Comparison of ENCODE assay signal across 23 mouse cellular contexts in genomic region chr1:92914993-92915392, GRCm38 (mm10). TPM values are rescaled to one million over a fixed set of nuclear protein-coding genes. Genes with fewer than 3 reads are reported as not detected.
DNase-seq lines count a peak whose midpoint lies in the region; ATAC-seq lines count a peak whose summit lies in the region.
"Had no signal": no experiment of that assay in that cellular context is flagged by ENCODE, and none has a peak within 500 bp of the region (broad histone marks: within the 10 kb centered on the region; RNA-seq: fewer than 3 reads in every experiment).

No protein-coding gene starts in this region.

- peak; percentile 31 to 59 for DNase-seq in adrenal gland, adult (ENCODE audit: inconsistent age in 2 of 2, low spot score in 1 of 2)
- no peak for DNase-seq in adrenal gland, postnatal 25 days
- DNase-seq in adrenal gland, postnatal 14 days, result peak; percentile 24
- DNase-seq in adrenal gland, postnatal 36 days, result no peak
- peak; percentile 90 for DNase-seq in heart, adult 11 months
- DNase-seq in heart, postnatal 14 days, result no peak
- DNase-seq in liver, result peak; percentile 2
- no peak for DNase-seq in liver, embryonic 11.5 days (ENCODE audit: low spot score)
- DNase-seq: adrenal gland, adult 8-10 months; B cell, adult 2 months; cerebellum, adult 18-20 months; cerebellum, adult 8-10 months; cerebellum, postnatal 10 days; cerebellum, postnatal 25 days; forebrain, postnatal 0 days had no signal

- H3K4me3 ChIP-seq in liver, embryonic 11.5 days (ENCODE audit: low read depth, low read length), result no peak overlapping the region
- H3K4me3 ChIP-seq: embryonic facial prominence, embryonic 10.5 days; embryonic facial prominence, embryonic 12.5 days; forebrain, embryonic 13.5 days; forebrain, embryonic 15.5 days had no signal

- H3K27me3 ChIP-seq in liver, embryonic 11.5 days (replicated peaks; ENCODE audit: control insufficient read depth, insufficient read depth, low read length), result no peaks in the 10 kb centered on the region
- H3K27me3 ChIP-seq: embryonic facial prominence, embryonic 12.5 days; forebrain, embryonic 13.5 days; forebrain, embryonic 15.5 days; Patski had no signal

- no peak overlapping the region for H3K4me2 ChIP-seq in liver, embryonic 11.5 days
- H3K4me2 ChIP-seq: embryonic facial prominence, embryonic 12.5 days; forebrain, embryonic 13.5 days; forebrain, embryonic 15.5 days had no signal

- no peaks in the 10 kb centered on the region for H3K9me3 ChIP-seq in liver, embryonic 11.5 days (ENCODE audit: control insufficient read depth, low read length)
- H3K9me3 ChIP-seq: embryonic facial prominence, embryonic 10.5 days; embryonic facial prominence, embryonic 12.5 days; forebrain, embryonic 13.5 days; forebrain, embryonic 15.5 days; G1E had no signal

- WGBS in liver, embryonic 11.5 days, result 93% methylated on average over 11 of the region's 11 CpGs

- ATAC-seq in liver, embryonic 11.5 days (replicated peaks; ENCODE audit: low FRiP score), result no peak
- ATAC-seq: activated CD4-positive, CD25-positive, alpha-beta regulatory T cell, adult 4 months; CD4-positive, CD25-positive, alpha-beta regulatory T cell, adult 4 months; forebrain, embryonic 13.5 days; forebrain, embryonic 15.5 days; forebrain, postnatal 0 days; Patski had no signal

- no peak overlapping the region for H3K9ac ChIP-seq in liver, embryonic 11.5 days (ENCODE audit: low read depth, low read length)
- H3K9ac ChIP-seq: embryonic facial prominence, embryonic 12.5 days; forebrain, embryonic 13.5 days; forebrain, embryonic 15.5 days; forebrain, postnatal 0 days had no signal

- no peak overlapping the region for H3K27ac ChIP-seq in liver, embryonic 11.5 days (ENCODE audit: low read depth, low read length)
- H3K27ac ChIP-seq: embryonic facial prominence, embryonic 10.5 days; embryonic facial prominence, embryonic 12.5 days; forebrain, embryonic 13.5 days; forebrain, embryonic 15.5 days had no signal

- peaks cover 8% of the 10 kb centered on the region for H3K4me1 ChIP-seq in liver, embryonic 11.5 days (replicated peaks; ENCODE audit: control insufficient read depth, insufficient read depth, low read length)

- intact Hi-C loops in heart, postnatal 14 days (cut with DNase I), result no loop called here

- peaks cover 31% of the 10 kb centered on the region for H3K36me3 ChIP-seq in liver, embryonic 11.5 days (ENCODE audit: control insufficient read depth, insufficient read depth, low read length)

RNA-seq across cellular contexts. Expression of gene Rnpepl1, which starts 4.4 kb away (rescaled TPM):
- total RNA-seq in adrenal gland, postnatal 25 days (2021), result 93.6 and 108 TPM in 2 replicates
- total RNA-seq in adrenal gland, postnatal 14 days (2021), result 69.4 and 74.6 TPM in 2 replicates
- 10 to 100 TPM; 66.5 to 79.4 TPM for total RNA-seq in adrenal gland, postnatal 36 days (2021)
- total RNA-seq in heart, postnatal 14 days (2021), result 10 to 100 TPM; 68.3 to 76.0 TPM
- polyA plus RNA-seq in liver, embryonic 11.5 days (2014; fragmentation: Nextera tagmentation; extraction: Ambion mirVana), result 24.7 and 26.5 TPM in 2 replicates

RNA-seq across cellular contexts. Expression of gene Dusp28, which starts 8.2 kb away (rescaled TPM):
- total RNA-seq in adrenal gland, postnatal 25 days (2021), result 11.2 and 15.2 TPM in 2 replicates
- 12.9 and 13.6 TPM in 2 replicates for total RNA-seq in adrenal gland, postnatal 14 days (2021)
- total RNA-seq in adrenal gland, postnatal 36 days (2021), result 10 to 100 TPM; 12.0 to 13.7 TPM
- 10 to 100 TPM; 10.7 to 12.6 TPM for total RNA-seq in heart, postnatal 14 days (2021)
- polyA plus RNA-seq in liver, embryonic 11.5 days (2014; fragmentation: Nextera tagmentation; extraction: Ambion mirVana), result 8.1 and 10.7 TPM in 2 replicates

RNA-seq across cellular contexts. Expression of gene Ankmy1, which starts 12.3 kb away (rescaled TPM):
- total RNA-seq in adrenal gland, postnatal 25 days (2021), result 0.52 and 1.5 TPM in 2 replicates
- 0.67 and 0.94 TPM in 2 replicates for total RNA-seq in adrenal gland, postnatal 14 days (2021)
- total RNA-seq in adrenal gland, postnatal 36 days (2021), result 1 to 10 TPM in 1 of 2 experiments, under 1 TPM in 1; 0.93 to 1.0 TPM
- under 1 TPM; 0.14 to 0.20 TPM for total RNA-seq in heart, postnatal 14 days (2021)
- 0.16 and 0.25 TPM in 2 replicates for polyA plus RNA-seq in liver, embryonic 11.5 days (2014; fragmentation: Nextera tagmentation; extraction: Ambion mirVana)

RNA-seq across cellular contexts. Expression of gene Capn10, which starts 19.2 kb away (rescaled TPM):
- 25.3 and 28.8 TPM in 2 replicates for total RNA-seq in adrenal gland, postnatal 25 days (2021)
- total RNA-seq in adrenal gland, postnatal 14 days (2021), result 16.2 and 18.7 TPM in 2 replicates
- total RNA-seq in adrenal gland, postnatal 36 days (2021), result 10 to 100 TPM; 16.0 to 16.7 TPM
- total RNA-seq in heart, postnatal 14 days (2021), result 1 to 10 TPM; 7.5 to 9.6 TPM
- 20.9 and 21.3 TPM in 2 replicates for polyA plus RNA-seq in liver, embryonic 11.5 days (2014; fragmentation: Nextera tagmentation; extraction: Ambion mirVana)

RNA-seq across cellular contexts. Expression of gene Gpr35, which starts 35.7 kb away (rescaled TPM):
- total RNA-seq in adrenal gland, postnatal 25 days (2021), result 0.33 and 0.49 TPM in 2 replicates
- 1.9 and 3.5 TPM in 2 replicates for total RNA-seq in adrenal gland, postnatal 14 days (2021)
- 1 to 10 TPM in 1 of 2 experiments, under 1 TPM in 1; 0.53 to 1.9 TPM for total RNA-seq in adrenal gland, postnatal 36 days (2021)
- under 1 TPM; 0.48 to 0.61 TPM for total RNA-seq in heart, postnatal 14 days (2021)
- polyA plus RNA-seq in liver, embryonic 11.5 days (2014; fragmentation: Nextera tagmentation; extraction: Ambion mirVana), result 0.27 and 0.71 TPM in 2 replicates
- polyA plus RNA-seq: Patski had no signal

Comparison
In these comparisons a context has a peak if more than half of its experiments do, and no peak if none do; other contexts are left out.
1. DNase-seq: peak in adrenal gland, adult (2 of 2), adrenal gland, postnatal 14 days (single experiment), heart, adult 11 months (single experiment) and liver (single experiment); none in adrenal gland, postnatal 25 days (single experiment), adrenal gland, postnatal 36 days (0 of 2), heart, postnatal 14 days (0 of 2) and liver, embryonic 11.5 days (single experiment).